Mouse (Mus musculus): Measurements from ENCODE around the gene Ppm1n.

- TF ChIP-seq USF1 (IDR thresholded peaks at IDR 0.05; ENCODE audit: low read depth, low read length) (no peak), ZNF384 (IDR thresholded peaks at IDR 0.05; ENCODE audit: low read depth, low read length) (no peak), ELF1 (IDR thresholded peaks at IDR 0.05; ENCODE audit: low read depth, low read length) (no peak), EP300 (IDR thresholded peaks at IDR 0.05; ENCODE audit: low read depth in 1 of 2, low read length in 2 of 2) (no peak), POLR2A (IDR thresholded peaks at IDR 0.05; ENCODE audit: control insufficient read depth in 1 of 2, insufficient read depth in 1 of 2, low read depth in 1 of 2, low read length in 2 of 2, poor library complexity in 1 of 2) (no peak), CHD2 (IDR thresholded peaks at IDR 0.05; ENCODE audit: low read length) (no peak), RCOR1 (IDR thresholded peaks at IDR 0.05; ENCODE audit: low read depth, low read length) (no peak), CTCF (IDR thresholded peaks at IDR 0.05 in 2 of 3, conservative IDR thresholded peaks at IDR 0.05 in 1 of 3; ENCODE audit: control insufficient read depth in 1 of 3, insufficient read depth in 1 of 3, low read depth in 2 of 3, low read length in 3 of 3, poor library complexity in 1 of 3, severe bottlenecking in 1 of 3) (no peak), NELFE (IDR thresholded peaks at IDR 0.05; ENCODE audit: low read depth, low read length) (no peak), MAX (IDR thresholded peaks at IDR 0.05; ENCODE audit: low read length) (no peak), GABPA (IDR thresholded peaks at IDR 0.05; ENCODE audit: low read depth, low read length) (no peak)
These were observed 23.3 kb downstream of the Ppm1n start for GRCm38 (mm10) chr7:19256567-19256966.

All from MEL (cell line).